Mouse (Mus musculus) lung, embryonic 16.5 days (tissue): ENCODE results near the gene Pink1. TPM values are rescaled to one million over a fixed set of nuclear protein-coding genes. Genes with fewer than 3 reads are reported as not detected.

Experiments
- ATAC-seq: fragments of 200-750 bp; cut with Nextera tagmentation; 2 replicates; pipeline ENCODE4 v1.8.0; 2017; ENCODE audit warnings: low read depth, mild to moderate bottlenecking, moderate library complexity
- H3K27ac ChIP-seq: fragments of 300-500 bp; sonication (generic); 2 replicates; pipeline ENCODE4 v1.5.1; 2014; ENCODE audit warnings: mild to moderate bottlenecking, control low read depth, low read length
- H3K27me3 ChIP-seq: fragments of 300-500 bp; sonication (generic); 2 replicates; pipeline ENCODE4 v1.6.1; 2014; ENCODE audit warnings: low read depth, low read length, mixed read lengths; ENCODE audit not compliant: control insufficient read depth, insufficient read depth
- H3K36me3 ChIP-seq: fragments of 300-500 bp; sonication (generic); 2 replicates; pipeline ENCODE4 v1.6.1; 2014; ENCODE audit warnings: low read length; ENCODE audit not compliant: control insufficient read depth, insufficient read depth
- H3K4me1 ChIP-seq: fragments of 300-500 bp; sonication (generic); replicated peaks from 2 replicates; pipeline ENCODE4 v1.6.1; 2014; ENCODE audit warnings: low read length, mixed read lengths; ENCODE audit not compliant: control insufficient read depth, insufficient read depth
- H3K4me2 ChIP-seq: fragments of 300-500 bp; sonication (generic); 2 replicates; pipeline ENCODE4 v1.6.1; 2014; ENCODE audit warnings: low read depth, low read length, control low read depth
- H3K4me3 ChIP-seq: fragments of 300-500 bp; sonication (generic); 2 replicates; pipeline ENCODE4 v1.5.1; 2014; ENCODE audit warnings: mild to moderate bottlenecking, low read length, control low read depth
- H3K9ac ChIP-seq: fragments of 300-500 bp; sonication (generic); 2 replicates; pipeline ENCODE4 v1.6.1; 2014; ENCODE audit warnings: low read length, control low read depth
- H3K9me3 ChIP-seq: fragments of 300-500 bp; sonication (generic); 2 replicates; pipeline ENCODE4 v1.6.1; 2016; ENCODE audit warnings: low read length; ENCODE audit not compliant: control insufficient read depth
- WGBS: fragments of 180-500 bp; shearing (Covaris S2); extraction: QIAGEN DNeasy Blood & Tissue Kit; methylation state at CpG from one replicate; pipeline ENCODE4 v1.1.7; 2014; 5-methylcytosine and 5-hydroxymethylcytosine counted together
- polyA plus RNA-seq: library from polyadenylated mRNA; unstranded; fragments of >200 nt; fragmentation: Nextera tagmentation; extraction: Ambion mirVana; gene quantifications from 2 replicates; pipeline ENCODE4 v1.2.1, GENCODE M21; 2015

Gene Pink1
- polyA plus RNA-seq, 1 experiment from 2014 or later = 44.1 TPM

- Histone ChIP-seq H3K4me2 (no peak overlapping the region), H3K4me1 (peaks cover 16% of the 10 kb centered on the region)
- ATAC-seq = no peak
Observed at GRCm38 (mm10) chr4:138301271-138301780, 24.8 kb downstream of the Pink1 start.

GRCm38 (mm10) chr4:138293949-138294550, 32.1 kb downstream of the Pink1 start:
- no peak overlapping the region for H3K4me2 ChIP-seq
- no peak overlapping the region for H3K27ac ChIP-seq
- H3K27me3 ChIP-seq = no peaks in the 10 kb centered on the region
- no peak for ATAC-seq
- no peaks in the 10 kb centered on the region for H3K36me3 ChIP-seq
- H3K9ac ChIP-seq = no peak overlapping the region
- H3K4me3 ChIP-seq = no peak overlapping the region
- no peaks in the 10 kb centered on the region for H3K4me1 ChIP-seq
- 83% methylated on average over 9 of the region's 14 CpGs for WGBS
- H3K9me3 ChIP-seq = no peaks in the 10 kb centered on the region

More at GRCm38 (mm10) chr4:138301271-138301780, 24.8 kb downstream of the Pink1 start:
- 74% methylated on average over 10 of the region's 10 CpGs for WGBS
- no peak overlapping the region for H3K9ac ChIP-seq
- H3K9me3 ChIP-seq = no peaks in the 10 kb centered on the region
- H3K27me3 ChIP-seq = no peaks in the 10 kb centered on the region
- no peak overlapping the region for H3K27ac ChIP-seq
- no peak overlapping the region for H3K4me3 ChIP-seq
- no peaks in the 10 kb centered on the region for H3K36me3 ChIP-seq

DNA sequence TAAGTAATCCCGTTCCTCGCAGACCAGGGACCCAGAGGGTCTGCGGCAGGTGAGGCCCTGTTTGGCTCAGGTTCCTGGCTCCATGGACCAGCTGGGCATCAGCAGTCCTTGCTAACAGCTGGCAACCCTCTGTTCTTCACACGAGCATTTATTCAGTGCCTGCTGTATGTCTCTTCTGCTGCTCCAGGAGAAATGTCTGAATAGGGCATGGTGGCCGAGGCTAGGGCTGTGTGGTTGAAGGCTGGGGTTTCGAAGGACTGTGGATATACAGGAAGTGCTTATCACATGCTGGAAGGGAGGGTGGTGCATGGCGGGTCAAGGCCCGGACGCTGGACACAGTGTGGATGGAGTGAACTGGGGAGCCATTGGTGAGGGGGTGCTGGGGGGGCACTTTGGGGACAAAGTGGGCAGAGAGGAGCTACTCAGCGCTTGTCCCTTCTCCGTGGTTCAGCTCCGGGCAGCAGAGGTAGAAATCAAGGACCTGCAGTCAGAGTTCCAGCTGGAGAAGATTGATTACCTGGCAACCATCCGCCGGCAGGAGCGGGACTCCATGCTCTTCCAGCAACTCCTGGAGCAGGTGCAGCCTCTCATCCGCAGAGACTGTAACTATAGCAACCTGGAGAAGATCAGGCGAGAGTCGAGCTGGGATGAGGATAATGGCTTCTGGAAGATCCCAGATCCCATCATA, 32.7 kb downstream of the Pink1 start:
- 62% methylated on average over 18 of the region's 18 CpGs for WGBS
- no peak overlapping the region for H3K27ac ChIP-seq
- no peaks in the 10 kb centered on the region for H3K36me3 ChIP-seq
- no peak for ATAC-seq
- no peaks in the 10 kb centered on the region for H3K9me3 ChIP-seq
- H3K4me2 ChIP-seq = no peak overlapping the region
- no peaks in the 10 kb centered on the region for H3K4me1 ChIP-seq
- H3K9ac ChIP-seq = no peak overlapping the region
- no peaks in the 10 kb centered on the region for H3K27me3 ChIP-seq
- H3K4me3 ChIP-seq = no peak overlapping the region

DNA sequence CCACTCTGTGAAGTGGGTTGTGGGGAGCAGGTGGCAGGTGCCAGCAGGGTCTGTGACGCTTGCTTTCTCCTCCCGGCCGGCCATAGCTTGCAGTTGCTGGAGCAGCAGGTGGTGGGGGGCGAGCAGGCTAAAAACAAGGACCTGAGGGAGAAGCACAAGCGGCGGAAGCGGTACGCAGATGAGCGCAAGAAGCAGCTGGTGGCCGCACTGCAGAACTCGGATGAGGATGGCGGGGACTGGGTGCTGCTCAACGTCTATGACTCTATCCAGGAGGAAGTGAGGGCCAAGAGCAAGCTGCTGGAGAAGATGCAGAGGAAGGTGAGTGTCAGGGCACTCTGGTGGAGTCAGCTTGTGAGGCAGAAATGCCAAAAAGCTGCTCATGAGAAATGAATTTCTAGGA, 34.1 kb downstream of the Pink1 start:
- Histone ChIP-seq H3K9ac (no peak overlapping the region), H3K4me2 (no peak overlapping the region), H3K4me3 (no peak overlapping the region), H3K4me1 (no peaks in the 10 kb centered on the region), H3K9me3 (no peaks in the 10 kb centered on the region), H3K27ac (no peak overlapping the region), H3K36me3 (no peaks in the 10 kb centered on the region), H3K27me3 (no peaks in the 10 kb centered on the region)
- ATAC-seq = no peak
- 87% methylated on average over 13 of the region's 13 CpGs for WGBS

DNA sequence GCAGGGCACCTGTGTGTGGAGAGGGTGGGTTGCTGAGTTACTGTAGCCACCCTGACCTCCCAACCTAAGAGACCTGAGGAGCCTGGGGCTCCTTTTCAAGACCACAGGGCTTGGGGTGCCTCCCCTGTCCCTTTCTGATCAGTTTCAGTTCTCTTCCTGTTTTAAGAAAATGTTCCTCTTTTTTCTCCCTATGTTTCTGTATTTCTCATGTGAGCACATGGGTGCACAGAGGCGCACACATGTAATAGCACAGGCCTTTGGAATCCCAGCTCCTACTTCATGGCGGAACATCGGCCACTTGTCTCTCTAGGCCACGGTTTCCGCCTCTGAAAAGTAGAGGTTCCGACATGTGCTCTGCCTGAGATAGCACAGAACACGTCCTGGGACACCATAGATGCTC, 37.4 kb downstream of the Pink1 start:
- H3K36me3 ChIP-seq = no peaks in the 10 kb centered on the region
- 81% methylated on average over 7 of the region's 7 CpGs for WGBS
- H3K27ac ChIP-seq = no peak overlapping the region
- ATAC-seq = no peak
- no peak overlapping the region for H3K9ac ChIP-seq
- no peaks in the 10 kb centered on the region for H3K4me1 ChIP-seq
- H3K27me3 ChIP-seq = no peaks in the 10 kb centered on the region
- no peak overlapping the region for H3K4me2 ChIP-seq
- no peak overlapping the region for H3K4me3 ChIP-seq
- H3K9me3 ChIP-seq = peaks cover 3% of the 10 kb centered on the region; the same call in 1 of the 2 replicates

- Histone ChIP-seq H3K27ac (no peak overlapping the region), H3K4me1 (no peaks in the 10 kb centered on the region), H3K4me3 (no peak overlapping the region), H3K9me3 (peaks cover 3% of the 10 kb centered on the region; the same call in 1 of the 2 replicates), H3K4me2 (no peak overlapping the region), H3K27me3 (no peaks in the 10 kb centered on the region), H3K9ac (no peak overlapping the region), H3K36me3 (no peaks in the 10 kb centered on the region)
- WGBS = 76% methylated on average over 12 of the region's 12 CpGs
- no peak for ATAC-seq
Observed at GRCm38 (mm10) chr4:138286411-138286810, 39.7 kb downstream of the Pink1 start.

GRCm38 (mm10) chr4:138282834-138283233, 43.3 kb downstream of the Pink1 start:
- Histone ChIP-seq H3K4me1 (no peaks in the 10 kb centered on the region), H3K36me3 (no peaks in the 10 kb centered on the region), H3K9ac (no peak overlapping the region), H3K4me2 (no peak overlapping the region), H3K9me3 (peaks cover 3% of the 10 kb centered on the region; the same call in 1 of the 2 replicates), H3K4me3 (no peak overlapping the region), H3K27me3 (no peaks in the 10 kb centered on the region), H3K27ac (no peak overlapping the region)
- WGBS = 29% methylated on average over 4 of the region's 4 CpGs
- peak; percentile 81 for ATAC-seq

DNA sequence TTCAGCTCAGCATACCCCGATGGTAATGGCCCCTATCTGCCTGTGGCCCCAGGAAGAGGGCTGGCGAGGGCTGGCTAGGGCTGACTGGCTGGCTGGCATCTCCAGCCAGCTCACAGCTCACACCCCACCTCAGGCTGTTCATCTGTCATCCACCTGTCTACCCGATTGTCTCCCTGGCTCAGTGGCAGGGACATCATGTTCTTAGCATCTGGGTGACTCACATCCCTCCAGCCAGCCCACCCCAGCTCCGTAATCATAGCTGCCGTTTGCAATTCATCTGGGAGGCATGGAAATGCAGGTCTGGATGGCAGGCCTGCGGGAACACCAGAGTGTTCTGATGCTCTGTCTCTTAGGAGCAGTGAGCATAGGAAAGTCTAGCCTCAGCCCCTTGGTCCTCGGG, 47.8 kb downstream of the Pink1 start:
- Histone ChIP-seq H3K27me3 (no peaks in the 10 kb centered on the region), H3K4me2 (no peak overlapping the region)
- 68% methylated on average over 7 of the region's 7 CpGs for WGBS

More for the DNA sequence above, 47.8 kb downstream of the Pink1 start:
- Histone ChIP-seq H3K27ac (no peak overlapping the region), H3K36me3 (no peaks in the 10 kb centered on the region), H3K4me3 (no peak overlapping the region), H3K9ac (no peak overlapping the region), H3K9me3 (no peaks in the 10 kb centered on the region), H3K4me1 (no peaks in the 10 kb centered on the region)
- ATAC-seq = no peak
